Mouse (Mus musculus) stomach, postnatal 0 days (tissue): ENCODE results near the gene Mdga1.
A peak's percentile ranks its signal among the peaks of the same experiment; 100 is the strongest.

Experiments
- CTCF ChIP-seq: IDR thresholded peaks from 2 replicates; pipeline ENCODE4 v1.5.1; 2016; ENCODE audit warnings: antibody characterized with exemption, low read depth, mild to moderate bottlenecking, moderate library complexity
- EP300 ChIP-seq: optimal IDR thresholded peaks from 2 replicates; pipeline ENCODE3; 2016; ENCODE audit warnings: antibody characterized with exemption

DNA sequence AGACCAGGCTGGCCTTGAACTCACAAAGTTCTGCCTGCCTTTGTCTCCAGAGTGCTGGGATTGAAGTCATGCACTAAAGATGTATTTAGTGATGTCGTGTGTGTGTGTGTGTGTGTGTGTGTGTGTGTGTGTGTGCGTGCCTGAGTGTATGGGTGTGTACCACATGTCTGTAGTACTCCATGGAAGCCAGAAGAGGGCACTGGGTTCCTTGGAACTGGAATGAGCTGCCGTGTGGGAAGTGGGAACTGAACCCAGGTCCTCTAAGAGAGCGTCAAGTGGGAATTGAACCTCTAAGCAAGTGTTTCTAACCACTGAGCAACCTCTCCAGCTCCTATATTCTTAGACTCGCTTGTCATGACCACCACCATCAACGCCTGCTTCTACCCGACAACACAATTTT lies 60.9 kb downstream of the Mdga1 start:
- peak; percentile 11; the same call in 1 of the 2 replicates for TF ChIP-seq CTCF
- TF ChIP-seq EP300: no peak
